Mouse (Mus musculus): Measurements from ENCODE around the gene Cdc40.

- TF ChIP-seq CTCF (IDR thresholded peaks at IDR 0.05; ENCODE audit: borderline replicate concordance, control insufficient read depth, extremely low read depth, insufficient read depth, low read length, poor library complexity), result no peak
- no peak for TF ChIP-seq POLR2A (IDR thresholded peaks at IDR 0.05; ENCODE audit: control insufficient read depth, extremely low read depth, insufficient read depth, low read length, poor library complexity)
Measured at GRCm38 (mm10) chr10:40896656-40897055, 13.5 kb upstream of the Cdc40 start.

Measured in thymus, adult 2 months (tissue).